Mouse (Mus musculus) MEL (cell line): Measurements from ENCODE around the gene Pdlim1. TPM values are rescaled to one million over a fixed set of nuclear protein-coding genes. Genes with fewer than 3 reads are reported as not detected.

Experiments used
- DNase-seq: peaks from one replicate; pipeline ENCODE4 v3.0.0; 2011; ENCODE audit warnings: low read depth, low spot score
- H3K27ac ChIP-seq: 2 replicates; pipeline ENCODE4 v1.5.1; 2012; ENCODE audit warnings: low read depth, mild to moderate bottlenecking, control low read depth, low read length, moderate library complexity; ENCODE audit not compliant: control insufficient read depth
- H3K27me3 ChIP-seq, 2 experiments: fragments of 150-350 bp in 1 of 2; sonication (generic) in 1 of 2; 2 replicates each; pipeline ENCODE4 v1.6.1; 2012; ENCODE audit warnings: low read length in 2 of 2, mild to moderate bottlenecking in 2 of 2, improper control_type of control experiment in 1 of 2, moderate library complexity in 1 of 2; ENCODE audit not compliant: insufficient read depth in 2 of 2, control insufficient read depth in 1 of 2
- H3K36me3 ChIP-seq, 2 experiments: 2 replicates each; pipeline ENCODE4 v1.6.1; 2012 to 2014; ENCODE audit warnings: low read length in 2 of 2, improper control_type of control experiment in 1 of 2, inconsistent platforms in 1 of 2, mild to moderate bottlenecking in 1 of 2; ENCODE audit not compliant: insufficient read depth in 2 of 2, control insufficient read depth in 1 of 2
- H3K4me1 ChIP-seq, 2 experiments: fragments of 150-350 bp in 1 of 2; sonication (generic) in 1 of 2; 2 replicates each; pipeline ENCODE4 v1.6.1; 2012; ENCODE audit warnings: low read length in 2 of 2, improper control_type of control experiment in 1 of 2, mild to moderate bottlenecking in 1 of 2; ENCODE audit not compliant: insufficient read depth in 2 of 2, control insufficient read depth in 1 of 2
- H3K4me3 ChIP-seq, 2 experiments: fragments of 150-350 bp in 1 of 2; sonication (generic) in 1 of 2; 2 replicates each; pipeline ENCODE4 v1.5.1; 2012; ENCODE audit warnings: low read depth in 2 of 2, low read length in 2 of 2, mild to moderate bottlenecking in 2 of 2, moderate library complexity in 2 of 2, control low read depth in 1 of 2, improper control_type of control experiment in 1 of 2; ENCODE audit not compliant: control insufficient read depth in 1 of 2, insufficient read depth in 1 of 2
- H3K79me2 ChIP-seq: 2 replicates; pipeline ENCODE4 v1.6.1; 2012; ENCODE audit warnings: mild to moderate bottlenecking, low read length, moderate library complexity; ENCODE audit not compliant: control insufficient read depth, poor library complexity, insufficient read depth
- H3K9ac ChIP-seq: 2 replicates; pipeline ENCODE4 v1.6.1; 2012; ENCODE audit warnings: low read depth, mild to moderate bottlenecking, control low read depth, low read length, moderate library complexity; ENCODE audit not compliant: control insufficient read depth, poor library complexity, severe bottlenecking
- H3K9me3 ChIP-seq: fragments of 150-350 bp; sonication (generic); replicated peaks from 2 replicates; pipeline ENCODE4 v1.6.1; 2012; ENCODE audit warnings: mild to moderate bottlenecking, low read length, improper control_type of control experiment, moderate library complexity; ENCODE audit not compliant: insufficient read depth
- CTCF ChIP-seq, 3 experiments: IDR thresholded peaks in 2 of 3; conservative IDR thresholded peaks in 1 of 3; 2 replicates each; pipeline ENCODE4 v1.5.1; 2011 to 2012; ENCODE audit warnings: low read length in 3 of 3, low read depth in 2 of 3, mild to moderate bottlenecking in 2 of 3, improper control_type of control experiment in 1 of 3, inconsistent platforms in 1 of 3, mixed read lengths in 1 of 3, moderate library complexity in 1 of 3; ENCODE audit not compliant: control insufficient read depth in 1 of 3, insufficient read depth in 1 of 3, poor library complexity in 1 of 3, severe bottlenecking in 1 of 3
- E2F4 ChIP-seq: IDR thresholded peaks from 2 replicates; pipeline ENCODE4 v1.6.1; 2011; ENCODE audit warnings: low read depth, low read length, improper control_type of control experiment, borderline replicate concordance
- ELF1 ChIP-seq: IDR thresholded peaks from 2 replicates; pipeline ENCODE4 v1.6.1; 2014; ENCODE audit warnings: low read depth, mild to moderate bottlenecking, inconsistent platforms, low read length, improper control_type of control experiment, moderate library complexity
- GABPA ChIP-seq: IDR thresholded peaks from 2 replicates; pipeline ENCODE4 v1.6.1; 2012; ENCODE audit warnings: low read depth, mild to moderate bottlenecking, inconsistent platforms, low read length, improper control_type of control experiment, moderate library complexity
- GATA1 ChIP-seq: IDR thresholded peaks from 2 replicates; pipeline ENCODE4 v1.6.1; 2011; ENCODE audit warnings: low read depth, low read length, improper control_type of control experiment
- HCFC1 ChIP-seq: IDR thresholded peaks from 2 replicates; pipeline ENCODE4 v1.6.1; 2012; ENCODE audit warnings: low read depth, mild to moderate bottlenecking, inconsistent platforms, low read length, improper control_type of control experiment, moderate library complexity
- MAFK ChIP-seq: IDR thresholded peaks from 2 replicates; pipeline ENCODE4 v1.6.1; 2011; ENCODE audit warnings: low read depth, mild to moderate bottlenecking, low read length, improper control_type of control experiment, borderline replicate concordance
- MAX ChIP-seq: IDR thresholded peaks from 2 replicates; pipeline ENCODE4 v1.6.1; 2011; ENCODE audit warnings: low read length, improper control_type of control experiment
- MAZ ChIP-seq: IDR thresholded peaks from 2 replicates; pipeline ENCODE4 v1.6.1; 2012; ENCODE audit warnings: low read depth, mild to moderate bottlenecking, inconsistent platforms, low read length, improper control_type of control experiment
- MEF2A ChIP-seq: IDR thresholded peaks from 2 replicates; pipeline ENCODE4 v1.6.1; 2014; ENCODE audit warnings: low read depth, mild to moderate bottlenecking, inconsistent platforms, low read length, improper control_type of control experiment; ENCODE audit not compliant: poor library complexity, insufficient replicate concordance, severe bottlenecking; ENCODE audit errors: extremely low read depth
- NELFE ChIP-seq: IDR thresholded peaks from 2 replicates; pipeline ENCODE4 v1.6.1; 2011; ENCODE audit warnings: low read depth, low read length, improper control_type of control experiment
- TAL1 ChIP-seq: IDR thresholded peaks from 2 replicates; pipeline ENCODE4 v1.6.1; 2012; ENCODE audit warnings: mild to moderate bottlenecking, inconsistent platforms, low read length, moderate library complexity, mixed read lengths
- TCF12 ChIP-seq: IDR thresholded peaks from 2 replicates; pipeline ENCODE4 v1.6.1; 2014; ENCODE audit warnings: low read depth, mild to moderate bottlenecking, inconsistent platforms, low read length, improper control_type of control experiment, moderate library complexity
- UBTF ChIP-seq: IDR thresholded peaks from 2 replicates; pipeline ENCODE4 v1.6.1; 2012; ENCODE audit warnings: low read depth, mild to moderate bottlenecking, inconsistent platforms, low read length, improper control_type of control experiment, moderate library complexity, borderline replicate concordance; ENCODE audit not compliant: insufficient read depth
- USF1 ChIP-seq: IDR thresholded peaks from 2 replicates; pipeline ENCODE4 v1.6.1; 2014; ENCODE audit warnings: low read depth, mild to moderate bottlenecking, inconsistent platforms, low read length, improper control_type of control experiment, moderate library complexity
- USF2 ChIP-seq, 2 experiments: IDR thresholded peaks; 2 replicates each; pipeline ENCODE4 v1.6.1; 2011 to 2012; ENCODE audit warnings: improper control_type of control experiment in 2 of 2, low read length in 2 of 2, borderline replicate concordance in 1 of 2, inconsistent platforms in 1 of 2, low read depth in 1 of 2, mild to moderate bottlenecking in 1 of 2; ENCODE audit not compliant: insufficient read depth in 1 of 2
- ZC3H11A ChIP-seq: IDR thresholded peaks from 2 replicates; pipeline ENCODE4 v1.6.1; 2012; ENCODE audit warnings: low read depth, mild to moderate bottlenecking, inconsistent platforms, low read length, improper control_type of control experiment
- polyA plus RNA-seq, 2 experiments: library from polyadenylated mRNA; stranded (reverse) in 1 of 2; unstranded in 1 of 2; fragments of >175 nt in 1 of 2; fragments of >200 nt in 1 of 2; gene quantifications; 2 replicates each; pipeline versions ENCODE4 v1.2.1 to v1.2.4; 2012; ENCODE audit warnings: low replicate concordance in 2 of 2, low read depth in 1 of 2; ENCODE audit not compliant: insufficient read length in 2 of 2, insufficient read depth in 1 of 2, missing spikeins in 1 of 2
- total RNA-seq: library from RNA; depleted of rRNA; stranded (reverse); fragments of 300-350 nt; gene quantifications from 2 replicates; pipeline ENCODE4 v1.2.3, GENCODE M21; 2012

The Pdlim1 gene
- total and polyA plus RNA-seq, 3 experiments = not detected

DNA sequence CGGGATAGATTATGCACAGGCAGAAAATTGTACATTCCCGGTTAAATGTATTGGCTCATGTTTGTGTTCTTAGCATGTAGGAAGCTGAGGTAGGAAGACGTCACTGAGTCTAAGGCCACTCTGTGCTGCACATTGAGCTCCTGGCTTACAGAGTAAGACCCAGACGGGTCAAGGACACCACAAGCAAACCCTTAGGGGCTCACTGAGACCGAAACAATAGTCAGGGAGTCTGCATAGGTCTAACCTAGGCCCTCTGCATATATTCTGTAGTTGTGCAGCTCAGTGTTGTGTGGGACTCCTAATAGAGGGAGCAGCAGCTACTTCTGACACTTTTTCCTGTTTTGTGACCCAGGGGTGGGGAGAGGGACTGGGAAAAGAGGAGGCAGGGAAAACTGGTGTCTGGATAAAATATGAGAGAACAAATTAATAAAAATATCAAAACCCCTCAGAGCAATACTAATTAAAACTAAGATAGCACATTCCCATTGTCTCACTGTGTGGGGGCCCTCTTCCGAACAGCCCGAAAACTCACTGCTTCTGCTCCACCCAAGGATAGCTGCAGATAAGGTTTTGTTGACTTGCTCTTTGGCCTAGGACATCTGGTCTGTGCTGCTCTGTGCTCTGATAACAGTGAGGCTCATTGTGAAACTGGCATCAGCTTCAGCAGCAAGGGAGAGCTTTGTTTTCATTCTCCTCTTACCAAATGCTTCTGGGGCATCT, 25.6 kb upstream of the Pdlim1 start:
- DNase-seq = peak; percentile 13

DNA sequence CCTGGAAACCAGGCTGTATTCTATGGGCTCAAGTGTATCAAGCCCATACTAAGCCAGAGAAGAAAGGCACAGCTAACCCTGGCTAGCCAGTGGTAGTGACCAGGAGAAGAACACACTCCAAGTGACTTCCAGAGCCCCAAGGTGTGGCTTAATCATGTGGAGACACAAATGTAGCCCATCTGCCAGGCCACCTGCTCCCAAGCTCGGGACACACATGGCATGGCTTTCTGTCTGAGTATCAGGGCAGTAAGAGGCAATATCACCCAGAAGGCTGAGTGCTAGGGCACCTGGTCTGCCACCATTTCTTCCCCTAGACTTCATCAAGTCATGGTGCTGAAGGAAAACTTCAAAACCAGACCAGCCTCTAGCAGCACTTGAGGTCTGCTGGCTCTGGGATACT, 22.6 kb upstream of the Pdlim1 start:
- Histone ChIP-seq H3K79me2 (no peaks in the 10 kb centered on the region), H3K27me3 (no peaks in the 10 kb centered on the region), H3K9ac (no peak overlapping the region), H3K27ac (no peak overlapping the region), H3K4me3 (no peak overlapping the region), H3K36me3 (no peaks in the 10 kb centered on the region), H3K4me1 (no peaks in the 10 kb centered on the region), H3K9me3 (no peaks in the 10 kb centered on the region)
- DNase-seq = no peak
- no peak for TF ChIP-seq USF2 (IDR thresholded peaks at IDR 0.05; ENCODE audit: borderline replicate concordance in 1 of 2, insufficient read depth in 1 of 2, low read depth in 1 of 2, low read length in 2 of 2)
- TF ChIP-seq TCF12 = no peak
- TF ChIP-seq MAFK = no peak
- no peak for TF ChIP-seq CTCF (IDR thresholded peaks at IDR 0.05 in 2 of 3, conservative IDR thresholded peaks at IDR 0.05 in 1 of 3; ENCODE audit: control insufficient read depth in 1 of 3, insufficient read depth in 1 of 3, low read depth in 2 of 3, low read length in 3 of 3, poor library complexity in 1 of 3, severe bottlenecking in 1 of 3)
- no peak for TF ChIP-seq USF1
- TF ChIP-seq HCFC1 = no peak

More for the DNA sequence above, 25.6 kb upstream of the Pdlim1 start:
- Histone ChIP-seq H3K79me2 (no peaks in the 10 kb centered on the region), H3K4me3 (no peak overlapping the region), H3K36me3 (no peaks in the 10 kb centered on the region), H3K27me3 (no peaks in the 10 kb centered on the region)
- TF ChIP-seq GATA1 = 0 out of 2 replicates have a peak, but pooled peaks have one; percentile 24
- TF ChIP-seq ELF1 = no peak
- TF ChIP-seq, all 39 proteins: peak for 1
- Histone ChIP-seq H3K9ac (no peak overlapping the region), H3K4me1 (no peaks in the 10 kb centered on the region), H3K9me3 (no peaks in the 10 kb centered on the region), H3K27ac (no peak overlapping the region)

DNA sequence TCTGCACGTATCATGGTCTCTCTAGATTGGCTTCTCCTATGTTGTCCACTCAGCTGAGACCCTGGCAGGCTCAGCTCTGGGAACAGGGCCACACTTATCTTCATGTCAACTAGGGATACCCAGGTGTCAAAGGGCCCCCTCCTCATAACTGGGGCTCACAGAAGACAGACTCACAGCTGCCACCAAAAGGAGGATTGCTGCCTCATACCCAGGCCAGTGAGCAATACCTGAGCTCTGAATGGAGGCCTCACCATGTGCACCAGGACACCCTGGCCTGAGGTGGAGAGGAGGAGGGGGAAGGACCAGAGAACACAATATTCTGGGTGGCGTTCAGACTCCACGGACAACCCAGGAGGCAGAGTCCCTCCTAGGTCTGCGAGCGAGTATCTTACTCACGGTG, 22.1 kb upstream of the Pdlim1 start:
- H3K79me2 ChIP-seq = no peaks in the 10 kb centered on the region
- no peak overlapping the region for H3K4me3 ChIP-seq
- TF ChIP-seq UBTF (no peak), MAZ (no peak), MEF2A (no peak), GABPA (no peak), E2F4 (no peak), CTCF (IDR thresholded peaks at IDR 0.05 in 2 of 3, conservative IDR thresholded peaks at IDR 0.05 in 1 of 3; ENCODE audit: control insufficient read depth in 1 of 3, insufficient read depth in 1 of 3, low read depth in 2 of 3, low read length in 3 of 3, poor library complexity in 1 of 3, severe bottlenecking in 1 of 3) (no peak), MAX (no peak), TAL1 (no peak), GATA1 (no peak), NELFE (no peak), USF2 (IDR thresholded peaks at IDR 0.05; ENCODE audit: borderline replicate concordance in 1 of 2, insufficient read depth in 1 of 2, low read depth in 1 of 2, low read length in 2 of 2) (no peak), ZC3H11A (no peak)
- H3K27ac ChIP-seq = no peak overlapping the region
- no peaks in the 10 kb centered on the region for H3K27me3 ChIP-seq
- no peaks in the 10 kb centered on the region for H3K4me1 ChIP-seq
- no peaks in the 10 kb centered on the region for H3K9me3 ChIP-seq
- DNase-seq = no peak
- H3K9ac ChIP-seq = no peak overlapping the region
- no peaks in the 10 kb centered on the region for H3K36me3 ChIP-seq
